Mouse (Mus musculus): ENCODE measurements around the gene Nkpd1. TPM values are rescaled to one million over a fixed set of nuclear protein-coding genes. Genes with fewer than 3 reads are reported as not detected.

The Nkpd1 gene
- polyA plus RNA-seq, 1 experiment from 2014 or later, result 0.83 TPM

GRCm38 (mm10) chr7:19491731-19492130 is 25.9 kb upstream of the Nkpd1 start:
- Histone ChIP-seq H3K27ac (no peak overlapping the region), H3K4me1 (peaks cover 14% of the 10 kb centered on the region), H3K36me3 (no peaks in the 10 kb centered on the region), H3K9ac (no peak overlapping the region), H3K4me3 (replicated peaks) (peak overlapping the region; percentile 25), H3K4me2 (peak overlapping the region; percentile 50), H3K9me3 (no peaks in the 10 kb centered on the region), H3K27me3 (replicated peaks) (peaks cover 43% of the 10 kb centered on the region)
- ATAC-seq (ENCODE audit: insufficient read depth, low FRiP score, low read depth), result no peak; the same call in 1 of the 2 replicates
- WGBS, result 3% methylated on average over 26 of the region's 26 CpGs

GRCm38 (mm10) chr7:19494751-19495474 is 22.7 kb upstream of the Nkpd1 start:
- H3K9ac ChIP-seq, result no peak overlapping the region
- WGBS, result 79% methylated on average over 25 of the region's 25 CpGs
- no peak overlapping the region for H3K4me2 ChIP-seq
- no peak overlapping the region for H3K4me3 ChIP-seq (replicated peaks)
- ATAC-seq (ENCODE audit: insufficient read depth, low FRiP score, low read depth), result no peak
- no peaks in the 10 kb centered on the region for H3K9me3 ChIP-seq
- peaks cover 18% of the 10 kb centered on the region for H3K27me3 ChIP-seq (replicated peaks)
- peaks cover 8% of the 10 kb centered on the region for H3K4me1 ChIP-seq
- no peak overlapping the region for H3K27ac ChIP-seq
- no peaks in the 10 kb centered on the region for H3K36me3 ChIP-seq

GRCm38 (mm10) chr7:19495521-19496213 is 22.0 kb upstream of the Nkpd1 start:
- Histone ChIP-seq H3K9me3 (no peaks in the 10 kb centered on the region), H3K4me2 (no peak overlapping the region), H3K27ac (no peak overlapping the region), H3K4me3 (replicated peaks) (no peak overlapping the region), H3K27me3 (replicated peaks) (peaks cover 13% of the 10 kb centered on the region), H3K9ac (no peak overlapping the region), H3K36me3 (no peaks in the 10 kb centered on the region), H3K4me1 (peaks cover 8% of the 10 kb centered on the region)
- WGBS, result 46% methylated on average over 20 of the region's 20 CpGs
- no peak for ATAC-seq (ENCODE audit: insufficient read depth, low FRiP score, low read depth)

GRCm38 (mm10) chr7:19496214-19496555 is 21.5 kb upstream of the Nkpd1 start:
- WGBS, result 53% methylated on average over 5 of the region's 5 CpGs
- no peak overlapping the region for H3K27ac ChIP-seq
- no peaks in the 10 kb centered on the region for H3K36me3 ChIP-seq
- no peak for ATAC-seq (ENCODE audit: insufficient read depth, low FRiP score, low read depth)
- H3K9me3 ChIP-seq, result no peaks in the 10 kb centered on the region
- no peak overlapping the region for H3K9ac ChIP-seq
- peaks cover 8% of the 10 kb centered on the region for H3K27me3 ChIP-seq (replicated peaks)
- peaks cover 8% of the 10 kb centered on the region for H3K4me1 ChIP-seq
- H3K4me2 ChIP-seq, result no peak overlapping the region
- no peak overlapping the region for H3K4me3 ChIP-seq (replicated peaks)

- no peaks in the 10 kb centered on the region for H3K9me3 ChIP-seq
- H3K36me3 ChIP-seq, result no peaks in the 10 kb centered on the region
- 42% methylated on average over 4 of the region's 4 CpGs for WGBS
- no peak overlapping the region for H3K4me3 ChIP-seq (replicated peaks)
- H3K27me3 ChIP-seq (replicated peaks), result no peaks in the 10 kb centered on the region
- no peak overlapping the region for H3K4me2 ChIP-seq
- H3K9ac ChIP-seq, result no peak overlapping the region
- no peak overlapping the region for H3K27ac ChIP-seq
- ATAC-seq (ENCODE audit: insufficient read depth, low FRiP score, low read depth), result no peak
- peaks cover 3% of the 10 kb centered on the region; the same call in 1 of the 2 replicates for H3K4me1 ChIP-seq
These were observed 19.3 kb upstream of the Nkpd1 start for GRCm38 (mm10) chr7:19498326-19498725.

- H3K4me2 ChIP-seq, result no peak overlapping the region
- H3K27me3 ChIP-seq (replicated peaks), result no peaks in the 10 kb centered on the region
- no peak for ATAC-seq (ENCODE audit: insufficient read depth, low FRiP score, low read depth)
- no peaks in the 10 kb centered on the region for H3K36me3 ChIP-seq
- peaks cover under 1% of the 10 kb centered on the region; the same call in 1 of the 2 replicates for H3K4me1 ChIP-seq
- H3K4me3 ChIP-seq (replicated peaks), result no peak overlapping the region
- 64% methylated on average over 12 of the region's 12 CpGs for WGBS
- H3K9me3 ChIP-seq, result no peaks in the 10 kb centered on the region
- no peak overlapping the region for H3K27ac ChIP-seq
- H3K9ac ChIP-seq, result no peak overlapping the region
These were observed 16.9 kb upstream of the Nkpd1 start for GRCm38 (mm10) chr7:19500420-19501363.

- Histone ChIP-seq H3K4me1 (peaks cover 2% of the 10 kb centered on the region; the same call in 1 of the 2 replicates), H3K9me3 (no peaks in the 10 kb centered on the region), H3K4me2 (no peak overlapping the region), H3K27ac (no peak overlapping the region), H3K9ac (no peak overlapping the region), H3K4me3 (replicated peaks) (no peak overlapping the region), H3K27me3 (replicated peaks) (no peaks in the 10 kb centered on the region), H3K36me3 (no peaks in the 10 kb centered on the region)
- ATAC-seq (ENCODE audit: insufficient read depth, low FRiP score, low read depth), result no peak
- WGBS, result 74% methylated on average over 4 of the region's 4 CpGs
These were observed 16.0 kb upstream of the Nkpd1 start for GRCm38 (mm10) chr7:19501658-19502057.

GRCm38 (mm10) chr7:19503481-19504068 is 14.1 kb upstream of the Nkpd1 start:
- H3K4me2 ChIP-seq, result no peak overlapping the region
- H3K4me3 ChIP-seq (replicated peaks), result no peak overlapping the region
- no peak for ATAC-seq (ENCODE audit: insufficient read depth, low FRiP score, low read depth)
- no peak overlapping the region for H3K27ac ChIP-seq
- H3K9me3 ChIP-seq, result no peaks in the 10 kb centered on the region
- H3K36me3 ChIP-seq, result no peaks in the 10 kb centered on the region
- 30% methylated on average over 5 of the region's 5 CpGs for WGBS
- H3K27me3 ChIP-seq (replicated peaks), result no peaks in the 10 kb centered on the region
- no peak overlapping the region for H3K9ac ChIP-seq
- peaks cover 13% of the 10 kb centered on the region; the same call in 1 of the 2 replicates for H3K4me1 ChIP-seq

- Histone ChIP-seq H3K9ac (no peak overlapping the region), H3K4me1 (peaks cover 21% of the 10 kb centered on the region), H3K27ac (no peak overlapping the region), H3K4me2 (peak overlapping the region; percentile 98; the same call in 1 of the 2 replicates), H3K9me3 (no peaks in the 10 kb centered on the region), H3K36me3 (no peaks in the 10 kb centered on the region), H3K4me3 (replicated peaks) (no peak overlapping the region), H3K27me3 (replicated peaks) (no peaks in the 10 kb centered on the region)
- WGBS, result 49% methylated on average over 6 of the region's 6 CpGs
- no peak for ATAC-seq (ENCODE audit: insufficient read depth, low FRiP score, low read depth)
These were observed 11.3 kb upstream of the Nkpd1 start for GRCm38 (mm10) chr7:19506326-19506725.

GRCm38 (mm10) chr7:19506969-19507611 is 10.5 kb upstream of the Nkpd1 start:
- no peaks in the 10 kb centered on the region for H3K27me3 ChIP-seq (replicated peaks)
- H3K27ac ChIP-seq, result no peak overlapping the region
- no peaks in the 10 kb centered on the region for H3K9me3 ChIP-seq
- H3K9ac ChIP-seq, result peak overlapping the region; percentile 51
- H3K4me3 ChIP-seq (replicated peaks), result peak overlapping the region; percentile 91
- H3K4me2 ChIP-seq, result peak overlapping the region; percentile 98
- no peaks in the 10 kb centered on the region for H3K36me3 ChIP-seq
- 1% methylated on average over 71 of the region's 71 CpGs for WGBS
- H3K4me1 ChIP-seq, result peaks cover 21% of the 10 kb centered on the region
- no peak for ATAC-seq (ENCODE audit: insufficient read depth, low FRiP score, low read depth)

GRCm38 (mm10) chr7:19507612-19507981 is 10.0 kb upstream of the Nkpd1 start:
- H3K27me3 ChIP-seq (replicated peaks), result no peaks in the 10 kb centered on the region
- no peaks in the 10 kb centered on the region for H3K9me3 ChIP-seq
- peak overlapping the region; percentile 98 for H3K4me2 ChIP-seq
- peak overlapping the region; percentile 91 for H3K4me3 ChIP-seq (replicated peaks)
- H3K9ac ChIP-seq, result peak overlapping the region; percentile 51; the same call in 1 of the 2 replicates
- peak overlapping the region; percentile 77; the same call in 1 of the 2 replicates for H3K27ac ChIP-seq
- WGBS, result 4% methylated on average over 18 of the region's 18 CpGs
- H3K4me1 ChIP-seq, result peaks cover 21% of the 10 kb centered on the region
- ATAC-seq (ENCODE audit: insufficient read depth, low FRiP score, low read depth), result no peak
- no peaks in the 10 kb centered on the region for H3K36me3 ChIP-seq
